Mouse (Mus musculus): ENCODE measurements around the gene Cd22. TPM values are rescaled to one million over a fixed set of nuclear protein-coding genes. Genes with fewer than 3 reads are reported as not detected.

Cd22 gene
- polyA plus RNA-seq, 1 experiment from 2014 or later, result 0.59 TPM

DNA sequence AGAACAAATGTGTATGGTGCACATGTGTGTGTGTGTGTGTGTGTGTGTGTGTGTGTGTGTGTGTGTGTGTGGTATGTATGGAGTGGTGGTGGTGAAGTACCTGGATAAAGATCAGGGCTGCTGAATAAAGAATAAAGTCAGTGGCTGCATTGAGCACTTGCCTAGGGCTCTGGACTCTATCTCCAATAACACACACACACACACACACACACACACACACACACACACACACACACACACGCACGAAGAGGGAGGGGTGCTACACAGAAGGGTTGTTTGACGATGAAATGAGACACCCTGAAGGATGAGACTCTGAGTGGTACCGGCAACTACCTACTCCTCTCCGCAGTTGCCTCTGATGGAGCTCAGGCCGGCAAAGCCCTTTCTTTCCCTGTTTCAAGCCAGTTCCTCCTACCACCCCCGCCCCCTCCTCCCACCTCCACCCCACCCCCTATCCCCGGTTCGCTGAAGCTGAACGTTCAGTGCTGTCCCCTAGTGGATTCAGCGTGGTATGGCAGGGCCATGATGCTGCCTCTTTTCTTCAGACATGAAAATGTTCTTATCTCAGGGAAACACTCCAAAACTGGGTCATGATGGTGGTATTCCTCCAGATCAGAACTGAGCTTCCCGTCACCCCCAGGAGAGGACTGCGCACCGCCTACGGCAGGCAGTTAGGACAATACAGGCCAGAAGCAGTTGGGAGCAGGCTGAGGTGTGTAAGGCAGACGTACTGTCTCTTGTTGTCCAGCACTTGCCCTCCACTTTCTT lies 20.3 kb downstream of the Cd22 start:
- H3K9ac ChIP-seq, result no peak overlapping the region
- H3K4me3 ChIP-seq (replicated peaks), result peak overlapping the region; percentile 12; the same call in 1 of the 2 replicates
- ATAC-seq, result peak; percentile 73
- no peaks in the 10 kb centered on the region; the same call in 1 of the 2 replicates for H3K27me3 ChIP-seq (replicated peaks)
- H3K4me2 ChIP-seq (replicated peaks), result peak overlapping the region; percentile 51
- no peak overlapping the region for H3K27ac ChIP-seq
- no peaks in the 10 kb centered on the region for H3K36me3 ChIP-seq
- H3K4me1 ChIP-seq (replicated peaks), result no peaks in the 10 kb centered on the region
- no peaks in the 10 kb centered on the region for H3K9me3 ChIP-seq
- 12% methylated on average over 15 of the region's 16 CpGs for WGBS

DNA sequence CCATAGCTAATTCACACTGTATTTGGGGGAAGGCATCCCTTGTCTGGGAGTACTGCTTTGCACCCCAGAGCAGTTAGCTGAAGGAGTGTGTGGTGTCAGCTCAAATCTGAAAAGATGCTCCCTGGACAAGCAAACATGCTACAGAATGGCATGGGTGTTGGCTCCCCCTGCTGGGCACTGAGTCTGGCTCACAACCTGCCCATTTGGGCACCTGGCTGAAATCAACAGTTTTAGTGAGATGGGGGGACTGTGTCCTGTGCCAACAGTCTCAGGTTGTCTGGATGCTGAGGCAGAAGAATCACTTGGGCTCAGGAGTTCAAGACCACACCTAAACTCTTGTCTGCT lies 20.9 kb downstream of the Cd22 start:
- Histone ChIP-seq H3K4me1 (replicated peaks) (no peaks in the 10 kb centered on the region), H3K27ac (no peak overlapping the region), H3K27me3 (replicated peaks) (no peaks in the 10 kb centered on the region; the same call in 1 of the 2 replicates), H3K4me2 (replicated peaks) (no peak overlapping the region), H3K9me3 (no peaks in the 10 kb centered on the region), H3K4me3 (replicated peaks) (no peak overlapping the region), H3K36me3 (no peaks in the 10 kb centered on the region), H3K9ac (no peak overlapping the region)
- peak; percentile 66 for ATAC-seq

DNA sequence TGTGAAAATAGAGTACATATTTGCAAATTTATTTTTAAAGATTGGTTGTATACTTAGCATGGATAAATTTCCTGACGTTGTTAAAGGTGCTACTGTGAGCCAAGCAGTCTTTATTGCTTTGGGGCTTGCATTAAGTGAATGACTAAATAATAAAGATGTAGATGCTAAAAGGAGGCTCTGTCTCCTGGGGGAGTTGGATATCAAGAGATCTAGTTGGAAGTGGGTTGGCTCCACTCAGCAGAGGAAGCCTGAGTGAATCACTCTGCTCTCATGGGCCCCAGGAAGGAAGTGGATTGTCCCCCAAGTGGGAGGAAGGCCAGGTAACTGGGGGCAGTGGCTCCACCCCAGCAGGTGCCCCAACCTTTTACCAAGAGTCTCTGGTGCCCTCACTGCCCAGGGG lies 22.4 kb downstream of the Cd22 start:
- no peak for ATAC-seq
- Histone ChIP-seq H3K4me3 (replicated peaks) (no peak overlapping the region), H3K4me2 (replicated peaks) (no peak overlapping the region), H3K36me3 (no peaks in the 10 kb centered on the region), H3K27ac (no peak overlapping the region), H3K4me1 (replicated peaks) (no peaks in the 10 kb centered on the region), H3K9ac (no peak overlapping the region), H3K27me3 (replicated peaks) (no peaks in the 10 kb centered on the region; the same call in 1 of the 2 replicates), H3K9me3 (no peaks in the 10 kb centered on the region)
- 80% methylated on average over 1 of the region's 1 CpGs for WGBS

DNA sequence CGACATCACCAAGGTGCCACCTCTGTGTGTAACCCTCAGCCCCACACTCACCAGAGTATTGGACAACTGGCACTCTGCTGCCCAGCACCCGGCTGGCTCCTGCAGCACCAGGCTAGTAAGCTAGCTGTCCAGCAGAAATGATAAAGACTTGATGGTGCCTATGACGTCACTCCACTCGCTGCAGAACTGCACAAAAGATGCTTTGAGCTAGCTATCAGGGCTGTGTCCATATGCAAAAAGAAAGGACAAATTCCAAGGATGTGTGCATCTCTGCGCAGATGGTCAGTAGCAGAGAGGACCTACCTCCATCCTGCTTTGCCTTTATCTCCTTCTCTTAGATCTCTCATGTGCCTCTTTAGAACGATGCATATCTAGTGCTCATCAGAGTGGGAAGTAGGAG lies 24.1 kb downstream of the Cd22 start, which contains the start of gene Ffar3:
Gene Ffar3 (minus strand): TSS at position 101 of the 400 bp plus-strand sequence.
- Histone ChIP-seq H3K27me3 (replicated peaks) (no peaks in the 10 kb centered on the region; the same call in 1 of the 2 replicates), H3K9ac (no peak within 1 kb of the TSS), H3K9me3 (no peaks in the 10 kb centered on the region), H3K4me2 (replicated peaks) (no peak within 1 kb of the TSS), H3K4me1 (replicated peaks) (peaks cover 4% of the 10 kb centered on the region; the same call in 1 of the 2 replicates), H3K4me3 (replicated peaks) (no peak within 1 kb of the TSS), H3K36me3 (no peaks in the 10 kb centered on the region), H3K27ac (no peak within 1 kb of the TSS)
- 69% methylated on average over 6 of the region's 6 CpGs for WGBS
- ATAC-seq, result no peak

DNA sequence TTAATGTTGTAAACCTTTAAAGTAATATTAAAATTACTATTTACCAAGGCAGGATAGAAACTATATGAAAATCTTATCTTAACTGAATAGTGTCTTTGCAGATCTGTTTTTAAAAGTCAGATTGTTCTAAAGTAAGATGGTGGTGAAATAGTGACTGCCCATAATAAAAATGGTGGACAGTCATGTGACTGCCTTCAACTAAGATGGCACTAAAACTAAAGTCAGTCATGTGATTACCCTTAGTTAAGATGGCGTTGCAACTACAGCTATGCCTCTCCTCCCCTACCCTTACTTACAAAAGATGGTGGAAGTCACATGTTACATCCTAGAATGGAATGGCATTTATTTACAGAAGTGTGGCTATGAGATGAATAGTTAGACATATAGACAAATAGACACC lies 28.7 kb downstream of the Cd22 start:
- H3K4me1 ChIP-seq (replicated peaks), result peaks cover 8% of the 10 kb centered on the region
- no peaks in the 10 kb centered on the region for H3K9me3 ChIP-seq
- no peak overlapping the region for H3K9ac ChIP-seq
- WGBS, result 71% methylated on average over 1 of the region's 1 CpGs
- ATAC-seq, result no peak
- H3K36me3 ChIP-seq, result no peaks in the 10 kb centered on the region
- no peak overlapping the region for H3K27ac ChIP-seq
- H3K4me3 ChIP-seq (replicated peaks), result no peak overlapping the region
- no peaks in the 10 kb centered on the region; the same call in 1 of the 2 replicates for H3K27me3 ChIP-seq (replicated peaks)
- no peak overlapping the region for H3K4me2 ChIP-seq (replicated peaks)

DNA sequence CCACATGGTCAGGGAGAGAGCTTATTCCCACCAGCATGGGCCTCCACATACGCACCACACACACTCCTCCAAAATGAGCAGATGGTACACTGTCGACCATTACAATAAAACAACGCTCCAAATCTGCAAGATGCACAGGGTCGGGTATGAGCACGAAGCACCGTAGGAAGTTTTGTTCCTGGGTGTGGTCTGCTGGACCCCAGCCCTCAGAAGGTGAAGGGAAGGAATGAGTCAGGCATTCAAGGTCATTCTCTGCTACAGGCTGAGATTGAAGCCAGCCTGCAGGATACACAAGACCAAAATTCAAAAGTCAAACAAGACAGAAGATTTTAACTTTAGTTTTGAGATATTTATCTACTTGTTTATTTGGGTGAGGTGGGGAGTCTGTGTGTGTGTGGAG lies 32.2 kb downstream of the Cd22 start:
- 66% methylated on average over 6 of the region's 6 CpGs for WGBS
- no peaks in the 10 kb centered on the region for H3K36me3 ChIP-seq
- H3K4me1 ChIP-seq (replicated peaks), result peaks cover 8% of the 10 kb centered on the region
- H3K4me2 ChIP-seq (replicated peaks), result no peak overlapping the region
- H3K9ac ChIP-seq, result no peak overlapping the region
- no peaks in the 10 kb centered on the region for H3K27me3 ChIP-seq (replicated peaks)
- H3K27ac ChIP-seq, result 0 out of 2 replicates have a peak overlapping the region, but pooled peaks have one; percentile 17
- no peak for ATAC-seq
- no peaks in the 10 kb centered on the region for H3K9me3 ChIP-seq
- H3K4me3 ChIP-seq (replicated peaks), result no peak overlapping the region

DNA sequence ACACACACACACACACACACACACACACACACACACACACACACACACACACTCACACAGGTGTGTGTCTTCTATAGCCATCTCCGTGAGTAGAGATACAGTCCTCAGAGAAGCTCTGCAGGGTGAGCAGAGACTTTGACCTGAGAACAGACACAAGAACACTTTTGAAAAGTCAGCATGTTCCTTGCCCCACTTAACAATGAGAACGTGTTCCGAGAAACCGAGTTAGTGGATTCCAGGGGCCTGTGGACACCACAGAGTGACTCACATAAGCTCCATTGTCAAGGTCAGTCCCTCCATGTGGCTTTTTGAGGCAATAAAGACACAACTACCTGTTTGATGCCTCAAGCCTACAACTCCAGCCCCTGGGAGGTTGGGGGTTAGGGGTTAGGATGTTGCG lies 32.8 kb downstream of the Cd22 start:
- peaks cover 8% of the 10 kb centered on the region for H3K4me1 ChIP-seq (replicated peaks)
- H3K9ac ChIP-seq, result no peak overlapping the region
- H3K27ac ChIP-seq, result 0 out of 2 replicates have a peak overlapping the region, but pooled peaks have one; percentile 17
- no peaks in the 10 kb centered on the region for H3K27me3 ChIP-seq (replicated peaks)
- H3K4me3 ChIP-seq (replicated peaks), result no peak overlapping the region
- ATAC-seq, result peak; percentile 27; the same call in 1 of the 2 replicates
- H3K4me2 ChIP-seq (replicated peaks), result no peak overlapping the region
- H3K9me3 ChIP-seq, result no peaks in the 10 kb centered on the region
- no peaks in the 10 kb centered on the region for H3K36me3 ChIP-seq
- WGBS, result 55% methylated on average over 5 of the region's 5 CpGs

DNA sequence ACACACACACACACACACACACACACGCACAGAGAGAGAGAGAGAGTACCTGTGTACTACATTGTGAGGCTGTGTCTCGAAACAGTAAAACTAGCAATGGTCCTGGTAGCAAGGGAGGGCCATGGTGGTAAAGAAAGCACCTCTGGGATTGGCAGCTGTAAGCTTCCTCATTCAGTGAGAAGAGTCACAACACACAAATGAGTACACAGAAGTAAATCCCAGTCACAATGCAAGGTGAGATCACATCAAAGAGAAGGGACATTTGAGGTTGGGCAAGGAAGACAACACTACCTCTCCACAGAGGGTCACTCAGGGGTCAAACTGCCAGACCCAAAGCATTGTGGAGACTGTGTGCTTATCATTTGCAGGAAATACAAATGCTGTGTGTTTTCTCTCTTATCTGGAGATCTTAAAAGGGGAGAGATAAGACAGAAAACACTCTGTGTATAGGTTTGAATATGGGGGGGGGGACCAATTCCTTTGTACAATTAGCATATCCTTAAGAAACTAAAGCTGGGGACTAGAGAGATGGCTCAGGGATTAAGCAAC lies 33.6 kb downstream of the Cd22 start:
- 28% methylated on average over 2 of the region's 2 CpGs for WGBS
- peaks cover 3% of the 10 kb centered on the region for H3K4me1 ChIP-seq (replicated peaks)
- H3K4me2 ChIP-seq (replicated peaks), result no peak overlapping the region
- no peak overlapping the region for H3K9ac ChIP-seq
- no peak overlapping the region for H3K27ac ChIP-seq
- H3K4me3 ChIP-seq (replicated peaks), result no peak overlapping the region
- ATAC-seq, result 0 out of 2 replicates have a peak, but pooled peaks have one; percentile 14
- H3K36me3 ChIP-seq, result no peaks in the 10 kb centered on the region
- H3K27me3 ChIP-seq (replicated peaks), result no peaks in the 10 kb centered on the region
- H3K9me3 ChIP-seq, result no peaks in the 10 kb centered on the region

DNA sequence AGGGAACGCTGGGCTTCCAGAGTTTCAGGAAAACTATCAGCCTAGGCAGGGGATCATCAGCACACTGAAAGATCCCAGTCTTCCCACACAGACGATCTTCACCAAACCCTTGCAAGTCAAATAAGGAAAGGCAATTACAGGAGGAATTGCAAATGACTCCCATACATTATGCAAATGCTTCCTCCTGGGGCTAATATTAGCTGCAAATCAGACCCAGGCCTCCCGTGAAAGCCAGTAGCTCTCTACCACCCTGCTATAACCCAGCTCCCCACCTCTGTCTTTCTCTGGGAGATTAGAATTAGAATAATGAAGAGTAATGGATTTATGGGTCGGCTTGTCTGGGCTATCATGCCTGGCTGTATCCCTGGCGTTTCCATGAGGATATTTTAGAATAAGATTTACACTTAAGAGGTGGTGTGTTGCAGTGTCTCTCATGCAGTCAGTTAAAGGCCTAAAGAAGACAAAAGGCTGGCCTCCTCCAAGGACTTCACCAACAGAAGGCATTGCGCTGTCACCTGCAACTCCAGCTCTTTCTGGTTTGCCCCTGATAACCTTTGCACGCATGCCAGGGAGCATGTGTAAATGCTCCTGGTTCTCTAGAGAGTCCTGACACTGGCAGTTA lies 35.4 kb downstream of the Cd22 start:
- H3K9ac ChIP-seq, result no peak overlapping the region
- H3K9me3 ChIP-seq, result no peaks in the 10 kb centered on the region
- H3K27me3 ChIP-seq (replicated peaks), result no peaks in the 10 kb centered on the region
- H3K36me3 ChIP-seq, result no peaks in the 10 kb centered on the region
- H3K4me2 ChIP-seq (replicated peaks), result no peak overlapping the region
- ATAC-seq, result no peak
- 32% methylated on average over 7 of the region's 7 CpGs for WGBS
- no peak overlapping the region for H3K4me3 ChIP-seq (replicated peaks)
- peaks cover 6% of the 10 kb centered on the region for H3K4me1 ChIP-seq (replicated peaks)
- no peak overlapping the region for H3K27ac ChIP-seq

DNA sequence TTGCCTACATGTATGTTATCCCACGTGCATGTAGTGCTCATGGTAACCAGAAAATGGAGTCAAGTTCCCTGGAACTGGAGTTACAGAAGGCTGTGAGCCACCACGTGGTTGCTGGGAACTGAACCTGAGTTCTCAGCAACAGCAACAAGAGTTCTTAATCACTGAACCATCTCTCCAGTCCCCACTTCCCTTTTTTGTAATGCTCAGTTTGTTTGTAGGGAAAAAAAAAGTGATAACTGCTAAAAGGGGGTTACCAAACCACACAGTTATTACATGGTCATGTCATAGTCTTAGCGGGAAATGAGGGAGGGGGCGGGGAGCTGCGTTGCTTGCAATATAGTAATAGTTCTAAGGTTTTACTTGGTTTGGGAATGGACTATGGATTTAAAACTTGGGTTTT lies 38.0 kb downstream of the Cd22 start:
- no peaks in the 10 kb centered on the region for H3K36me3 ChIP-seq
- H3K27ac ChIP-seq, result no peak overlapping the region
- WGBS, result 87% methylated on average over 5 of the region's 5 CpGs
- no peaks in the 10 kb centered on the region for H3K27me3 ChIP-seq (replicated peaks)
- H3K4me3 ChIP-seq (replicated peaks), result no peak overlapping the region
- ATAC-seq, result no peak
- no peak overlapping the region for H3K9ac ChIP-seq
- H3K4me1 ChIP-seq (replicated peaks), result 0 out of 2 replicates have a peak, but pooled peaks cover 3% of the 10 kb centered on the region
- H3K4me2 ChIP-seq (replicated peaks), result no peak overlapping the region
- H3K9me3 ChIP-seq, result no peaks in the 10 kb centered on the region

DNA sequence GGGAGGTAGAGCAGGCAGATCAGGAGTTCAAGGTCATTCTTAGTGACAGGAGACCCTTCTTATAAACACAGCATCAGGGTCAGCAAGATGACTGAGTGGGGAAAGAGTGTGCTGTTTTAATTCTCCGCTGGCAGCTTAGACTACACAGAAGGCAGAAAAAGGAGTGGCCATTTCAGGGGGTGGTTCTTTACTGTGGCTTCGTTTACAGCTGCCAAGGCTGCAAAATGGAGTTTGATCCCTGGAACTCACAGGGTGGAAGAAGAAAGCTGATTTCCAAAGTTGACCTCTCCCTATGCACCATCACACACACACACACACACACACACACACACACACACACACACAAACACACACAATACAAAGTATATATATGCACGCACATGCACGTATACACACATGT lies 38.8 kb downstream of the Cd22 start:
- H3K9me3 ChIP-seq, result no peaks in the 10 kb centered on the region
- H3K9ac ChIP-seq, result no peak overlapping the region
- ATAC-seq, result peak; percentile 72
- no peak overlapping the region for H3K4me2 ChIP-seq (replicated peaks)
- H3K4me3 ChIP-seq (replicated peaks), result no peak overlapping the region
- no peaks in the 10 kb centered on the region for H3K27me3 ChIP-seq (replicated peaks)
- H3K27ac ChIP-seq, result no peak overlapping the region
- WGBS, result 58% methylated on average over 4 of the region's 4 CpGs
- 0 out of 2 replicates have a peak, but pooled peaks cover 3% of the 10 kb centered on the region for H3K4me1 ChIP-seq (replicated peaks)
- H3K36me3 ChIP-seq, result no peaks in the 10 kb centered on the region

DNA sequence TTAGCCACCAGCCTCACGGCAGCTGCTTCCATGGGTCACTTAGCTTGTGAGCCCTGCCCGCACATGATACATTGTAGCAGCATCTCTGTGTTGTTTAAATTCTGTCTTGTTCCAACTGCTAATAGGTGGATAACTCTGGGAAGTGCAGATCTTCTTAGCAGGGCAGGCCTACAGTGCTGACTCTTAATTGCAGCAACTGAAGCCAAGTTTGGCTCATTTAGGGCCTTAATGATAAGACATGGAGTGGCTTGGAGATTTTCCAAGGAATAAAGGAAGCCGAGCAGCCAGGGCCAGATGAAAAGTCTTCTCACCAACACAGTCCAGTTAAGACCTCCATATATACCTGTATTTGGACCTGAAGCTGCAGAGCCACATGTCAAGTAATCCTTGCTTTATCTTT lies 39.8 kb downstream of the Cd22 start:
- WGBS, result 65% methylated on average over 3 of the region's 3 CpGs
- H3K9ac ChIP-seq, result no peak overlapping the region
- ATAC-seq, result no peak
- H3K4me1 ChIP-seq (replicated peaks), result 0 out of 2 replicates have a peak, but pooled peaks cover 3% of the 10 kb centered on the region
- no peaks in the 10 kb centered on the region for H3K27me3 ChIP-seq (replicated peaks)
- H3K4me3 ChIP-seq (replicated peaks), result no peak overlapping the region
- no peaks in the 10 kb centered on the region for H3K9me3 ChIP-seq
- no peak overlapping the region for H3K4me2 ChIP-seq (replicated peaks)
- no peaks in the 10 kb centered on the region for H3K36me3 ChIP-seq
- H3K27ac ChIP-seq, result no peak overlapping the region

Measured in intestine, embryonic 15.5 days (tissue).